Mouse (Mus musculus) forebrain, embryonic 12.5 days (tissue): ENCODE data around the gene Zkscan3. TPM values are rescaled to one million over a fixed set of nuclear protein-coding genes. Genes with fewer than 3 reads are reported as not detected.
A peak's percentile ranks its signal among the peaks of the same experiment; 100 is the strongest.

Experiments used
- ATAC-seq: fragments of 200-750 bp; cut with Nextera tagmentation; 2 replicates; pipeline ENCODE4 v1.8.0; 2017; ENCODE audit warnings: moderate TSS enrichment; ENCODE audit not compliant: low FRiP score
- H3K27ac ChIP-seq: fragments of 300-500 bp; sonication (generic); 2 replicates; pipeline ENCODE4 v1.5.1; 2016; ENCODE audit warnings: mild to moderate bottlenecking
- H3K27me3 ChIP-seq: fragments of 300-500 bp; sonication (generic); 2 replicates; pipeline ENCODE4 v1.6.1; 2016; ENCODE audit warnings: mild to moderate bottlenecking
- H3K36me3 ChIP-seq: fragments of 300-500 bp; sonication (generic); replicated peaks from 2 replicates; pipeline ENCODE4 v1.6.1; 2016; ENCODE audit warnings: mild to moderate bottlenecking
- H3K4me1 ChIP-seq: fragments of 300-500 bp; sonication (generic); 2 replicates; pipeline ENCODE4 v1.6.1; 2016
- H3K4me2 ChIP-seq: fragments of 300-500 bp; sonication (generic); 2 replicates; pipeline ENCODE4 v1.6.1; 2016; ENCODE audit warnings: mild to moderate bottlenecking, moderate library complexity
- H3K4me3 ChIP-seq: fragments of 300-500 bp; sonication (generic); replicated peaks from 2 replicates; pipeline ENCODE4 v1.5.1; 2016; ENCODE audit warnings: mild to moderate bottlenecking
- H3K9ac ChIP-seq: fragments of 300-500 bp; sonication (generic); 2 replicates; pipeline ENCODE4 v1.6.1; 2016; ENCODE audit warnings: mild to moderate bottlenecking
- H3K9me3 ChIP-seq: fragments of 300-500 bp; sonication (generic); 2 replicates; pipeline ENCODE4 v1.6.1; 2016
- WGBS: fragments of 180-500 bp; shearing (Covaris S2); methylation state at CpG from one replicate; pipeline ENCODE4 v1.1.7; 2016; 5-methylcytosine and 5-hydroxymethylcytosine counted together
- microRNA counts: library from miRNA; unstranded; fragments of <30 nt; microRNA quantifications from one replicate; lab custom pipeline; 2017
- microRNA-seq: library from miRNA; unstranded; fragments of <30 nt; microRNA quantifications from one replicate; pipeline ENCODE4, GENCODE M21; 2017
- polyA plus RNA-seq: library from polyadenylated mRNA; unstranded; fragments of >200 nt; fragmentation: Nextera tagmentation; extraction: Ambion mirVana; gene quantifications from 2 replicates; pipeline ENCODE4 v1.2.1, GENCODE M21; 2016

Gene Zkscan3
- polyA plus RNA-seq, 1 experiment from 2014 or later = 97.3 TPM

- no peak overlapping the region for H3K9ac ChIP-seq
- no peak overlapping the region for H3K4me2 ChIP-seq
- H3K4me1 ChIP-seq = no peaks in the 10 kb centered on the region
- no peaks in the 10 kb centered on the region for H3K9me3 ChIP-seq
- no peaks in the 10 kb centered on the region for H3K36me3 ChIP-seq
- ATAC-seq = no peak
- no peaks in the 10 kb centered on the region for H3K27me3 ChIP-seq
- WGBS = 85% methylated on average over 2 of the region's 2 CpGs
- no peak overlapping the region for H3K4me3 ChIP-seq
- no peak overlapping the region for H3K27ac ChIP-seq
Measured at GRCm38 (mm10) chr13:21377773-21378172, 24.8 kb downstream of the Zkscan3 start.

- Histone ChIP-seq H3K4me1 (no peaks in the 10 kb centered on the region), H3K36me3 (peaks cover 28% of the 10 kb centered on the region), H3K9me3 (no peaks in the 10 kb centered on the region), H3K27ac (no peak overlapping the region), H3K4me3 (no peak overlapping the region), H3K4me2 (no peak overlapping the region), H3K27me3 (no peaks in the 10 kb centered on the region), H3K9ac (no peak overlapping the region)
- 93% methylated on average over 2 of the region's 2 CpGs for WGBS
- no peak for ATAC-seq
Measured at GRCm38 (mm10) chr13:21372700-21373099, 29.9 kb downstream of the Zkscan3 start.

- no peak for ATAC-seq
- peaks cover 19% of the 10 kb centered on the region for H3K4me1 ChIP-seq
- H3K27me3 ChIP-seq = no peaks in the 10 kb centered on the region
- H3K4me3 ChIP-seq = no peak overlapping the region
- no peak overlapping the region for H3K9ac ChIP-seq
- WGBS = 79% methylated on average over 6 of the region's 6 CpGs
- no peak overlapping the region for H3K4me2 ChIP-seq
- no peak overlapping the region for H3K27ac ChIP-seq
- no peaks in the 10 kb centered on the region for H3K9me3 ChIP-seq
- H3K36me3 ChIP-seq = peaks cover 37% of the 10 kb centered on the region
Measured at GRCm38 (mm10) chr13:21366635-21367034, 35.9 kb downstream of the Zkscan3 start.

- Histone ChIP-seq H3K9me3 (no peaks in the 10 kb centered on the region), H3K4me1 (peaks cover 19% of the 10 kb centered on the region), H3K9ac (peak overlapping the region; percentile 89; the same call in 1 of the 2 replicates), H3K4me3 (peak overlapping the region; percentile 82), H3K4me2 (peak overlapping the region; percentile 64), H3K36me3 (peaks cover 13% of the 10 kb centered on the region), H3K27ac (no peak overlapping the region), H3K27me3 (peaks cover 10% of the 10 kb centered on the region; the same call in 1 of the 2 replicates)
- no peak for ATAC-seq
- WGBS = 68% methylated on average over 12 of the region's 12 CpGs
Measured at GRCm38 (mm10) chr13:21363719-21364118, 38.8 kb downstream of the Zkscan3 start.

GRCm38 (mm10) chr13:21362621-21363248 is 39.8 kb downstream of the Zkscan3 start, which contains the start of gene Zscan12:
TSS of gene Zscan12 (plus strand) at chr13:21362820.
- Histone ChIP-seq H3K4me1 (peaks cover 19% of the 10 kb centered on the region), H3K36me3 (peaks cover 9% of the 10 kb centered on the region), H3K4me3 (peak within 1 kb of the TSS; percentile 82), H3K4me2 (peak within 1 kb of the TSS; percentile 64), H3K27me3 (peaks cover 13% of the 10 kb centered on the region), H3K27ac (peak within 1 kb of the TSS; percentile 75), H3K9me3 (no peaks in the 10 kb centered on the region), H3K9ac (peak within 1 kb of the TSS; percentile 89)
- peak; percentile 99 for ATAC-seq
- WGBS = under 1% methylated on average over 29 of the region's 29 CpGs

GRCm38 (mm10) chr13:21350593-21350992 is 52.0 kb downstream of the Zkscan3 start:
- Histone ChIP-seq H3K4me2 (no peak overlapping the region), H3K27ac (no peak overlapping the region), H3K4me3 (no peak overlapping the region), H3K4me1 (no peaks in the 10 kb centered on the region), H3K27me3 (peaks cover 3% of the 10 kb centered on the region; the same call in 1 of the 2 replicates), H3K9me3 (no peaks in the 10 kb centered on the region), H3K9ac (no peak overlapping the region), H3K36me3 (no peaks in the 10 kb centered on the region)
- no peak for ATAC-seq

- H3K4me1 ChIP-seq = no peaks in the 10 kb centered on the region
Measured at GRCm38 (mm10) chr13:21346610-21347009, 55.9 kb downstream of the Zkscan3 start, which contains the start of gene Olfr1367. TSS of gene Olfr1367 (plus strand) at chr13:21346910.

More at GRCm38 (mm10) chr13:21346610-21347009, 55.9 kb downstream of the Zkscan3 start, which contains the start of gene Olfr1367:
- 89% methylated on average over 1 of the region's 1 CpGs for whole genome bisulfite sequencing
- no peak for ATAC-seq
- Histone ChIP-seq H3K27me3 (no peaks in the 10 kb centered on the region), H3K27ac (no peak within 1 kb of the TSS), H3K9me3 (no peaks in the 10 kb centered on the region), H3K36me3 (no peaks in the 10 kb centered on the region), H3K9ac (no peak within 1 kb of the TSS), H3K4me3 (no peak within 1 kb of the TSS), H3K4me2 (no peak within 1 kb of the TSS)

MicroRNA genes within 50 kb of the gene (microRNA counts, 519-probe panel; counts per million panel counts)
- microRNA mmu-miR-1896 (lab: Ali Mortazavi, UCI) = 3,827 counts per million, percentile 42 among the panel's probes with 10 or more counts

Small RNAs within 50 kb of the gene (microRNA-seq; reads per million reads assigned to microRNA genes)
- gene Mir1896 (not detected), gene Mir6942 (not detected)

Other genes with a start within 250 kb of the Zkscan3 start
- gene Trim27, start 223.3 kb downstream of the Zkscan3 start, polyA plus RNA-seq = 132 and 153 TPM in 2 replicates
- gene Gpx5, start 110.0 kb downstream of the Zkscan3 start, polyA plus RNA-seq = not detected in 2 replicates
- not detected in 2 replicates for gene Gpx6, start 90.6 kb downstream of the Zkscan3 start, polyA plus RNA-seq
- not detected in 2 replicates for gene Olfr1367, start 55.8 kb downstream of the Zkscan3 start, polyA plus RNA-seq
- gene Zscan12, start 39.9 kb downstream of the Zkscan3 start, polyA plus RNA-seq = 20.1 and 20.2 TPM in 2 replicates
- 5.6 and 6.2 TPM in 2 replicates for gene Pgbd1, start 38.3 kb upstream of the Zkscan3 start, polyA plus RNA-seq
- gene Zscan26, start 51.0 kb upstream of the Zkscan3 start, polyA plus RNA-seq = 20.9 and 21.3 TPM in 2 replicates
- gene Nkapl, start 65.8 kb upstream of the Zkscan3 start, polyA plus RNA-seq = 3.1 and 3.3 TPM in 2 replicates
- 6.3 and 6.4 TPM in 2 replicates for gene Zkscan4, start 76.2 kb upstream of the Zkscan3 start, polyA plus RNA-seq
- gene Gm10065, start 76.7 kb upstream of the Zkscan3 start, polyA plus RNA-seq = not detected in 2 replicates
- gene AK157302, start 92.5 kb upstream of the Zkscan3 start, polyA plus RNA-seq = 0.17 and 0.54 TPM in 2 replicates
- 2.4 and 2.5 TPM in 2 replicates for gene Gm11273, start 98.7 kb upstream of the Zkscan3 start, polyA plus RNA-seq
- 8.9 and 10.1 TPM in 2 replicates for gene Zkscan8, start 128.4 kb upstream of the Zkscan3 start, polyA plus RNA-seq
- 0.17 and 0.22 TPM in 2 replicates for gene Olfr1366, start 140.1 kb upstream of the Zkscan3 start, polyA plus RNA-seq
- gene Olfr1535, start 157.1 kb upstream of the Zkscan3 start, polyA plus RNA-seq = not detected in 2 replicates
- gene Olfr1364, start 179.0 kb upstream of the Zkscan3 start, polyA plus RNA-seq = not detected in 2 replicates
- not detected in 2 replicates for gene Olfr1362, start 211.3 kb upstream of the Zkscan3 start, polyA plus RNA-seq
- gene Olfr11, start 239.8 kb upstream of the Zkscan3 start, polyA plus RNA-seq = not detected in 2 replicates